Mouse (Mus musculus) layer of hippocampus, adult 8-10 months (tissue): ENCODE results near the gene Nol12. TPM values are rescaled to one million over a fixed set of nuclear protein-coding genes. Genes with fewer than 3 reads are reported as not detected.

Experiments used
- DNase-seq, 2 experiments: peaks; one replicate each; pipeline ENCODE4 v3.0.0; 2022; ENCODE audit warnings: low spot score in 2 of 2
- total RNA-seq, 4 experiments: library from RNA; stranded (reverse); gene quantifications; 2 replicates each; pipeline ENCODE4 v1.2.4; 2022

Nol12 gene
- total RNA-seq, 4 experiments from 2014 or later = 34.4 to 41.8 (median 37.7) TPM

- no peak for DNase-seq
These were observed 18.5 kb upstream of the Nol12 start for GRCm38 (mm10) chr15:78916052-78916826.

- DNase-seq = no peak
These were observed 16.6 kb upstream of the Nol12 start for GRCm38 (mm10) chr15:78918126-78918525.

GRCm38 (mm10) chr15:78919914-78920313 is 14.8 kb upstream of the Nol12 start:
- no peak for DNase-seq

GRCm38 (mm10) chr15:78922700-78923099 is 12.0 kb upstream of the Nol12 start:
- no peak for DNase-seq

- DNase-seq = no peak
These were observed 11.1 kb upstream of the Nol12 start for GRCm38 (mm10) chr15:78923585-78923984.

GRCm38 (mm10) chr15:78925129-78925528 is 9.6 kb upstream of the Nol12 start:
- DNase-seq = no peak

- peak in 1 of 2 experiments; percentile 55 for DNase-seq
These were observed 8.5 kb upstream of the Nol12 start, which contains the start of gene Lgals1 for GRCm38 (mm10) chr15:78926021-78926919. Gene Lgals1, plus strand, starts transcription at chr15:78926725.

- no peak for DNase-seq
These were observed 7.5 kb upstream of the Nol12 start for GRCm38 (mm10) chr15:78927021-78927787.

- DNase-seq = no peak
These were observed 6.8 kb upstream of the Nol12 start for GRCm38 (mm10) chr15:78927788-78928457.

- DNase-seq = no peak
These were observed 6.2 kb upstream of the Nol12 start for GRCm38 (mm10) chr15:78928539-78928938.

GRCm38 (mm10) chr15:78930192-78930706 is 4.5 kb upstream of the Nol12 start:
- DNase-seq = no peak

- DNase-seq = no peak
These were observed 3.8 kb upstream of the Nol12 start for GRCm38 (mm10) chr15:78930801-78931426.

GRCm38 (mm10) chr15:78931577-78931976 is 3.2 kb upstream of the Nol12 start:
- no peak for DNase-seq

GRCm38 (mm10) chr15:78936403-78936802 is 1.7 kb downstream of the Nol12 start:
- no peak for DNase-seq

- DNase-seq = no peak
These were observed 2.6 kb downstream of the Nol12 start for GRCm38 (mm10) chr15:78937311-78937710.

- DNase-seq = no peak
These were observed 3.2 kb downstream of the Nol12 start for GRCm38 (mm10) chr15:78937963-78938362.

- DNase-seq = no peak
These were observed 5.6 kb downstream of the Nol12 start for GRCm38 (mm10) chr15:78940325-78940724.

- DNase-seq = peak; percentile 64 to 79
These were observed 7.9 kb downstream of the Nol12 start for GRCm38 (mm10) chr15:78942663-78943062.

GRCm38 (mm10) chr15:78946232-78946631 is 11.5 kb downstream of the Nol12 start:
- no peak for DNase-seq

GRCm38 (mm10) chr15:78947657-78948056 is 12.9 kb downstream of the Nol12 start, which contains the start of gene Triobp:
Gene Triobp, plus strand, starts transcription at chr15:78947724.
- peak; percentile 67 to 76 for DNase-seq
